Mouse (Mus musculus) testis, postnatal 14 days (tissue): Measurements from ENCODE around the gene Mrpl1.

ENCODE experiments used
- DNase-seq: peaks from one replicate; pipeline ENCODE4 v3.0.0; 2021; ENCODE audit warnings: low spot score

Gene Mrpl1

GRCm38 (mm10) chr5:96311677-96312076 is 102.4 kb downstream of the Mrpl1 start:
- DNase-seq, result no peak
